Mouse (Mus musculus) layer of hippocampus, postnatal 36 days (tissue): ENCODE data around the gene Slc7a5. TPM values are rescaled to one million over a fixed set of nuclear protein-coding genes. Genes with fewer than 3 reads are reported as not detected.

ENCODE experiments used
- DNase-seq, 2 experiments: peaks; one replicate each; pipeline ENCODE4 v3.0.0; 2022
- total RNA-seq, 2 experiments: library from RNA; stranded (reverse); gene quantifications; 2 replicates each; pipeline ENCODE4 v1.2.3; 2021

Gene Slc7a5
- total RNA-seq, 2 experiments from 2014 or later = 60.2 to 70.4 TPM

GRCm38 (mm10) chr8:121906542-121907512 lies 667 bp downstream of the Slc7a5 start:
- DNase-seq = peak; percentile 38 to 46

GRCm38 (mm10) chr8:121905864-121906263 lies 1.6 kb downstream of the Slc7a5 start:
- no peak for DNase-seq

GRCm38 (mm10) chr8:121905420-121905819 lies 2.1 kb downstream of the Slc7a5 start:
- DNase-seq = no peak

- no peak for DNase-seq
These were observed 2.5 kb downstream of the Slc7a5 start for GRCm38 (mm10) chr8:121904999-121905398.

- no peak for DNase-seq
These were observed 3.5 kb downstream of the Slc7a5 start for GRCm38 (mm10) chr8:121903977-121904376.

- DNase-seq = no peak
These were observed 5.8 kb downstream of the Slc7a5 start for GRCm38 (mm10) chr8:121901498-121902236.

GRCm38 (mm10) chr8:121899180-121900044 lies 8.1 kb downstream of the Slc7a5 start:
- DNase-seq = no peak

- DNase-seq = peak; percentile 73 to 78
These were observed 9.0 kb downstream of the Slc7a5 start for GRCm38 (mm10) chr8:121898401-121898931.

GRCm38 (mm10) chr8:121897871-121898381 lies 9.6 kb downstream of the Slc7a5 start:
- peak in 1 of 2 experiments; percentile 43 for DNase-seq

GRCm38 (mm10) chr8:121897205-121897604 lies 10.3 kb downstream of the Slc7a5 start:
- DNase-seq = no peak

- no peak for DNase-seq
These were observed 10.9 kb downstream of the Slc7a5 start for GRCm38 (mm10) chr8:121896476-121897145.

GRCm38 (mm10) chr8:121895910-121896309 lies 11.6 kb downstream of the Slc7a5 start:
- no peak for DNase-seq

GRCm38 (mm10) chr8:121892875-121893274 lies 14.6 kb downstream of the Slc7a5 start:
- DNase-seq = no peak

- no peak for DNase-seq
These were observed 17.4 kb downstream of the Slc7a5 start for GRCm38 (mm10) chr8:121889810-121890785.

GRCm38 (mm10) chr8:121889317-121889716 lies 18.2 kb downstream of the Slc7a5 start:
- no peak for DNase-seq

GRCm38 (mm10) chr8:121887547-121887946 lies 19.9 kb downstream of the Slc7a5 start:
- no peak for DNase-seq

GRCm38 (mm10) chr8:121885433-121885832 lies 22.1 kb downstream of the Slc7a5 start:
- DNase-seq = peak in 1 of 2 experiments; percentile 54

GRCm38 (mm10) chr8:121885001-121885400 lies 22.5 kb downstream of the Slc7a5 start:
- no peak for DNase-seq

GRCm38 (mm10) chr8:121884181-121884580 lies 23.3 kb downstream of the Slc7a5 start:
- DNase-seq = no peak

- DNase-seq = no peak
These were observed 25.6 kb downstream of the Slc7a5 start for GRCm38 (mm10) chr8:121881921-121882320.
